Mouse (Mus musculus) embryonic facial prominence, embryonic 10.5 days (tissue): Measurements from ENCODE around the gene Tef. TPM values are rescaled to one million over a fixed set of nuclear protein-coding genes. Genes with fewer than 3 reads are reported as not detected.
A peak's percentile ranks its signal among the peaks of the same experiment; 100 is the strongest.

Source experiments
- DNase-seq: peaks from one replicate; pipeline ENCODE4 v3.0.0-alpha.2; 2017; ENCODE audit warnings: low spot score
- H3K27ac ChIP-seq: fragments of 300-500 bp; sonication (generic); replicated peaks from 2 replicates; pipeline ENCODE4 v1.5.1; 2016; ENCODE audit warnings: mild to moderate bottlenecking
- H3K27me3 ChIP-seq: fragments of 300-500 bp; sonication (generic); replicated peaks from 2 replicates; pipeline ENCODE4 v1.6.1; 2016; ENCODE audit warnings: low read depth, mild to moderate bottlenecking; ENCODE audit not compliant: poor library complexity, severe bottlenecking
- H3K36me3 ChIP-seq: fragments of 300-500 bp; sonication (generic); replicated peaks from 2 replicates; pipeline ENCODE4 v1.6.1; 2016; ENCODE audit warnings: mild to moderate bottlenecking, moderate library complexity
- H3K4me1 ChIP-seq: fragments of 300-500 bp; sonication (generic); 2 replicates; pipeline ENCODE4 v1.6.1; 2016
- H3K4me3 ChIP-seq: fragments of 300-500 bp; sonication (generic); 2 replicates; pipeline ENCODE4 v1.5.1; 2016; ENCODE audit warnings: mild to moderate bottlenecking, moderate library complexity
- H3K9me3 ChIP-seq: fragments of 300-500 bp; sonication (generic); 2 replicates; pipeline ENCODE4 v1.6.1; 2016; ENCODE audit warnings: mild to moderate bottlenecking
- WGBS: fragments of 180-500 bp; shearing (Covaris S2); methylation state at CpG from one replicate; pipeline ENCODE4 v1.1.7; 2016; 5-methylcytosine and 5-hydroxymethylcytosine counted together
- polyA plus RNA-seq: library from polyadenylated mRNA; unstranded; fragments of >200 nt; fragmentation: Nextera tagmentation; extraction: Ambion mirVana; gene quantifications from 2 replicates; pipeline ENCODE4 v1.2.1, GENCODE M21; 2016

Tef gene
- polyA plus RNA-seq, 1 experiment from 2014 or later: 15.9 TPM

DNA sequence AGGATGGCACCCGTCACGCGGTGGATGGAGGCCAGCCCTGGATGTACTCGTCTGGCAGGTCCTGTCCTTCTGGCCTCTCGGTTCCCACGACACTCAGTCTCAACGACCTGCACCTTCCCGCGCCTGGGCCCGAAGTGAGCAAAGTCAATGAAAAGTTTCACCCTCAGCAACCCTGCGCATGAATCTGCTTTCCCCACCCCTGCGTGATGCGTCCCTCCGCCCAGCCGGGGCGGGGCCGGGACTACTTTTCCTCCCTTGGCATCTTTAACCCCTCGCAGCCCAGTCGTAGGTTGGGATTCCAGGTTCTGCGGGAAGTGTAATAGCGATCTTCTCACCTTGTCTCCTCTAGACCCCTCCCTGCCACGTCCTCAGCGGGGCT lies 55.9 kb downstream of the Tef start:
- Histone ChIP-seq H3K4me3 (peak overlapping the region; percentile 89), H3K36me3 (peaks cover 21% of the 10 kb centered on the region), H3K9me3 (no peaks in the 10 kb centered on the region), H3K27ac (peak overlapping the region; percentile 93), H3K4me1 (peaks cover 37% of the 10 kb centered on the region), H3K27me3 (no peaks in the 10 kb centered on the region)
- DNase-seq: peak; percentile 94
- under 1% methylated on average over 23 of the region's 23 CpGs for WGBS

DNA sequence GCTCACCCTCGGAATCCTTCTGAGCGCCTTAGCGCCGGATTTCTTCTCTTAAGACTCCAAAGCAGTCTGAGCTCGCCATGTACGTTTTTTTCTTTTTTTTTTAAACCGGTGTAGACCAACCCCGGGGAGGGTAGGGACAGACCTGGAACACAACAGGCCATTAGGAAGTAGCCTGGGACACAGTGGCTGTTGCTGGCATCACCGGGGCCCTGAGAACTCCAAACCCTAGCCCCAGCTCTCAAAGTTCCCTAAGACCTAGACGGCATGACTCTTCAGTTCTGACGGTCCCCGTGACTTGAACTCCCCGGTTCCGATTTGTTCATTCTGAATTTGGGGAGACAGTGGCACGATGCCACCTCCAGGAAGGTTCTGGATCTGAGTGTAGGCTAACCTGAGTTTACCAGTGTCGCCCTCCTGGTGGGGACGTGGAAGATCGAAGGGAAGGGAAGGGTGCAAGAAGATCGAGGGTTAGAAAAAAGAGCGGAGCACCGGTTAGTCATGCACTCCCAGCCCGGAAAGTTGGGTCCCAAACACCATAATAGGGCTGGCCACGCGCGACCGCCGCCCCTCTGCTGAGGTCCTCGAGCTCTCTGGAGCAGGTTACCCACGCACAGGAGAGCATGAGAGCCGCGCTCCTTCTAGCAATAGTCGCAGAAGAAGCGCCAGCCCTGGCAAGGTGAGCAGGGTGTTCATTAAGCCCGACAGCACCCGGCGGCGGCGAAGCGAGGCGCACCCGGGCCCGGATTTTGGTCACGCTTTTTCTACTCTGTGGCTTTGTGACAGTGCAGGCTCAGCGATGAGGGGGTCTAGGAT lies 56.5 kb downstream of the Tef start, which contains the start of gene Tob2:
Gene Tob2 (minus strand): TSS at position 280 of the 813 bp plus-strand sequence.
- Histone ChIP-seq H3K36me3 (peaks cover 15% of the 10 kb centered on the region), H3K27ac (peak within 1 kb of the TSS; percentile 93), H3K4me1 (peaks cover 37% of the 10 kb centered on the region), H3K27me3 (no peaks in the 10 kb centered on the region), H3K4me3 (peak within 1 kb of the TSS; percentile 89), H3K9me3 (no peaks in the 10 kb centered on the region)
- under 1% methylated on average over 44 of the region's 44 CpGs for WGBS
- DNase-seq: peak; percentile 71

DNA sequence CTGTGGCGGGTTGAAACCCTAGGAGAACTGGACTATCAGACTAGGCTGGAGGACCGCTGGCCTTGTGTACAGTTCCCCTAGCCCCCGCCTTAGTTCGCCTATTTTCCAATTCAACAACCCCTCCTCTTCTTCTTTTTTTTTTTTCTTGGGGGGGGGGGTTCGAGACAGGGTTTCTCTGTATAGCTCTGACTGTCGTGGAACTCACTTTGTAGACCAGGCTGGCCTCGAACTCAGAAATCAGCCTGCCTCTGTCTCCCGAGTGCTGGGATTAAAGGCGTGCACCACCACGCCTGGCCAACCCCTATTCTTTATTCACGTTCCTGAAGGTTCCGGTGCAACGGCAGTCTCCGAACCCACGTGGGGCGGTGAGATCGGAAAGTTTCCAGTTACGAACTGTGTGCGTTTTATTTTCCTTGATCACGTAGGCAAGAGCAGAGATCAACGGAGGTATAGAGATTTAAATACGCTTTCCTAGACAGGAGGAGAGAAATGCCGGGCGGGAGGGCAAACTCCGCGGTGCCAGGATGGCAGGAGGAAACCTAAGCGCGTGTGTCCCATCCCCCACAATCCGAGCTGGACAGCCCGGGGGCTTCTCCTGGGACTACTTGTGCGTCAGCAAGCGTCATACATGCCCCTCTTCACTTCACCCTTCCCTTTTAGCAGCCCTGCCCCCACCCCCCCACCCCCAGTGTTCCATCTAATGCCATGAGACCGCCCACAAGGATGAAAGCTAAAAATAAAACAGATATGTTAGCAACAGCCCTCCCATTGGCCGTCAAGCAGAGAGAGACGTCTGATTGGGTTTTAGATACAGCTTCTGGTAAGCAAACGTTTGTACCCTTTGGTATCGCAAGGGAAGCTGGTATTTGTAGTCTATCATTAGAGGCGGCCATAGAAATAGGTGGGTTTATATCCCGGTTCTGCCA lies 57.4 kb downstream of the Tef start:
- Histone ChIP-seq H3K27ac (peak overlapping the region; percentile 93), H3K9me3 (no peaks in the 10 kb centered on the region), H3K4me3 (peak overlapping the region; percentile 89), H3K4me1 (peaks cover 37% of the 10 kb centered on the region), H3K36me3 (peaks cover 14% of the 10 kb centered on the region), H3K27me3 (no peaks in the 10 kb centered on the region)
- peak; percentile 93 for DNase-seq
- under 1% methylated on average over 39 of the region's 39 CpGs for WGBS

DNA sequence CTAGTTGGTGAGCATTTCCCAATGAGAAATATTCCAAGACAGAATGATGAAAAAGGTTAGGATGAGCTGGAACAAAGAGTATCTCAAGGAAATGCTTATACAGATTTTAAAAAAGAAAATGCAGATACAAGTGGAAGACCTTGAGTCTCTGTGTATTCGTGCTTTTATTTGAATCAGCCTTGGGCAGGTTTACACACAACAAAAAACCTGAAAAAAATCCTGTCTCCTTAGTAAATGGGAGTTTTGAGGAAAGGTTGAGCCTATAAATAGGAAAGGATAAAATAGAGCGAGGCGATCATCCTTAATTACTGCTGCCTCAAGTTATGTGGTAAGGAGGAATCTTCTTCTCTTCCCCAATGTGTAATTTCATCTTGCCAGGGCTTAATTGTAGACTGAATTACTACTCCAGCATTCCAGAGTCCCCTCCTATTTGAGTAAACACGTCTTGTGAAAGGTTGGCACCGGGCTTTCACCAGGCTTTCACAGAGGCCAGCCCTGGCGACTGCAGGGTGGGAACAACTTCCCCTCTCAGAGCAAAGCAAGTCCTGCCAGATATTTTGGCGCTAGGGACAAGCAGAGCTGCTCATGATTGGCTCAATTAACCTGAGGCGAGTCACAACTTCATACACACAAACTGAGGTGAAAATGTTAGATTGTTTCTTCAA lies 58.4 kb downstream of the Tef start:
- no peaks in the 10 kb centered on the region for H3K9me3 ChIP-seq
- peak overlapping the region; percentile 89 for H3K4me3 ChIP-seq
- DNase-seq: no peak
- H3K27me3 ChIP-seq: no peaks in the 10 kb centered on the region
- peaks cover 30% of the 10 kb centered on the region for H3K4me1 ChIP-seq
- H3K36me3 ChIP-seq: peaks cover 18% of the 10 kb centered on the region
- WGBS: 48% methylated on average over 8 of the region's 8 CpGs
- H3K27ac ChIP-seq: peak overlapping the region; percentile 93

DNA sequence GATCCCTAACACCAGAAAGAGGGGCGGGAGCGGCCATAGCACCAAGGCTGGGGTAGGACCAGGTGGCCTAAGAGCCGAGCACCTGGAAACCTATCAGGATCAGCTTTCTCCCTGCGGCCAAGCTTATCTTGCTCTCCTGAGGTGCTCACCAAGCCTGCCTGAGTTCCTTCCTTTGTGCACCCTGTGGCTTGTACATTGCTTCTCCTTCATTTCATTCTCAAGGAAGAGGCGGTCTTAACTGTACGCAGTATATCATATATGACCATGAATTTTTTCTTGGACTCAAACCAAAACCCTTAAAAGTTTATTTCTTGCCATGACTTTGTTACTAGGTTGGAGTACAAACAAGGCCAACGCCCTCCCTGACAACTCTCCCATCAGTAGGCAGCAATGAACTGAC lies 62.0 kb downstream of the Tef start:
- DNase-seq: no peak
- 90% methylated on average over 7 of the region's 7 CpGs for WGBS
- no peaks in the 10 kb centered on the region for H3K9me3 ChIP-seq
- H3K27ac ChIP-seq: no peak overlapping the region
- H3K4me3 ChIP-seq: no peak overlapping the region
- peaks cover 4% of the 10 kb centered on the region; the same call in 1 of the 2 replicates for H3K4me1 ChIP-seq
- H3K27me3 ChIP-seq: no peaks in the 10 kb centered on the region
- peaks cover 54% of the 10 kb centered on the region for H3K36me3 ChIP-seq

DNA sequence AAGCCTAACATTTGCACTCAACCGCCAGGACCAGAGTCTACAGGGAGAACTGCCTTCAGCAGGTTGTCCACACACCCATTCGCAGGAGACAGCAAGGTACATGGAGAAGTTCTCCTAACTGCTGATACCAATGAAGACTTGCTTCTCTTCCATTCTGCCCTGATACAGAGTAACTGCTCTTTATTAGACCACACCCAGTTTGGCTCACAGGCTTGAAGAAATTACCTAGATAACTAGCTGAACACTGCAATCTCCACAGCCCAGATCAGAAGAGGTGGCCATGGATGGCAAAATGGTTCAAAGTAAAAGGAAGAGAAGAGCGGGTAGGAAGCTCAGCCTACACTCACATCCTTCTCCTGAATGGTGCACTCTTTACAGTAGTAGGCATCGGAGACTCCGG lies 67.8 kb downstream of the Tef start:
- Histone ChIP-seq H3K4me3 (0 out of 2 replicates have a peak overlapping the region, but pooled peaks have one; percentile 3), H3K9me3 (no peaks in the 10 kb centered on the region), H3K27me3 (no peaks in the 10 kb centered on the region), H3K27ac (no peak overlapping the region), H3K4me1 (peaks cover 15% of the 10 kb centered on the region), H3K36me3 (peaks cover 59% of the 10 kb centered on the region)
- DNase-seq: no peak
- WGBS: 98% methylated on average over 5 of the region's 5 CpGs

DNA sequence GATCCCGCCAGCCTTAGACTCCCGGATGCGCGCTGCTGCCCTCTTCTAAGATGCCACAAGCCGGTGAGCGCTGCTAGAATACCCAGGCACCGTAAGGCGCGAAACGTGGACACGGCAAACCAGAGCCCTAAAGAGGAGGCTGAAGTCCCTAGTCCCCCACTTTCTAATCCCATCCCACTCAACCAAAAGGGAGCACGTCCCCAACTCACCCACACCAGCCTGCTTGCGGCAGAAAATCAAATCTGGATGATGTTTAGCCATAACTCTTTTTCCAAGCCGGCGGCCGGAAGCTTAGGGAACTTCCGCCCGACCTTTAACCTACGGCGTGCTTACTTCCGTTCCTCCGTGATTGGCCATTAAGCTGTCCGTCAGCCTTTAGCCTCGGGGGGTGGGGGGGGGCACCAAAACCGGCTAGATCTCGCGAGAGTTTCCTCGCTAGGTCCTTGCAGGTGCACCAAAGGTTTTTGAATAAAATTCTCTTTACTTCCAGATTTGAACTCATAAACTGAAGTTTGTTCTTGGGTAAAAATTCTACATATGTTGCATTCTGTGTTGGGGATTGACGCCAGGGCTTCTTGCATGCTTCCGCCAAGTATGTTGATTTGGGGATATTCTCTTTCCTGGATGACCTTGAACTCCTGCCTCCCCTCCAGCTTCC lies 69.5 kb downstream of the Tef start, which contains the start of gene Phf5a:
Gene Phf5a (minus strand): TSS at position 308 of the 658 bp plus-strand sequence.
- WGBS: under 1% methylated on average over 30 of the region's 30 CpGs
- Histone ChIP-seq H3K4me3 (peak within 1 kb of the TSS; percentile 99), H3K9me3 (no peaks in the 10 kb centered on the region), H3K27me3 (no peaks in the 10 kb centered on the region), H3K4me1 (peaks cover 15% of the 10 kb centered on the region), H3K27ac (peak within 1 kb of the TSS; percentile 95), H3K36me3 (peaks cover 41% of the 10 kb centered on the region)
- peak; percentile 96 for DNase-seq

DNA sequence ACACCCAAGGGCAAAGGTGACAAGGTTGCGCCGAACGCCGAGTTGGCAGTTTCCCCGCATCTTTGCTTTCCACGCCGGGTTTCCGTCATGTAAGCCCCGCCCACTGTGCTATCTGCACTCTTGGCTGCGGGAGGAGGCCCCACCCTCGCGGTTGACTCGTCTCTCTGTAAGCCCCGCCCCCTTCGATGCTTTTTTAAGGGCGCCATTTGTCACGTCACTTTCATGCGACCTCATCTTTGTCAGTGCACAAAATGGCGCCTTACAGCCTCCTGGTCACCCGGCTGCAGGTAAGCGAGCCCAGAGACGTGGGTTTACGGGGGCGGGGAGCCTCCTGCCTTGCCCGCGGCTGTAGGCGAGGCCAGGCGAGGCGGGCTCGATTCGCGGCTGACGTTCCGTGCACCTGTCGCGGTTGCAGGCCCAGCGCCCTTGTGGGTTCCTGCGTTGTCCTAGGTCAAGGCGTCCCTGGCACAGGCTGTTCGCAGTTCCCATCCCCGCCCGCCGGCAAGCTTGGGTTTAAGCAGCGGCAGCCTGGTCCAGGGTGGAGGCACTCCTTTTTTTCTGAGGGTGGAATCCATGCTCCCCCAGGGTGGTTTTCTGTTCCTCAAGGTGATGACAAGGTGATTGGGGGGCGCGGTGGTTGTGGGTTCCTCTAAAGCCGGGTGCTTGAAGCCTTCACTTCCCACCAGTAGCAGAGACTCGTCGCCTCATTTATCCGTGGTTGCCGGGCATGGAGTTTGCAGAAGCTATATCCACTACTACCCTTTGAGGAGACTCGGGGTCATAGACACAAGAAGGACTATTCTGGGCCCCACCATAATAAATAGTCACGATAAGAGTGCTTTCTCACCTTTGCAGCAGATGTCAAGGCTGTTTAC lies 70.3 kb downstream of the Tef start, which contains the start of gene Aco2:
Gene Aco2 (plus strand): TSS at position 48 of the 875 bp plus-strand sequence.
- under 1% methylated on average over 53 of the region's 53 CpGs for WGBS
- H3K27me3 ChIP-seq: no peaks in the 10 kb centered on the region
- peak within 1 kb of the TSS; percentile 95 for H3K27ac ChIP-seq
- H3K36me3 ChIP-seq: peaks cover 37% of the 10 kb centered on the region
- H3K9me3 ChIP-seq: no peaks in the 10 kb centered on the region
- H3K4me3 ChIP-seq: peak within 1 kb of the TSS; percentile 99
- peaks cover 15% of the 10 kb centered on the region for H3K4me1 ChIP-seq
- peak; percentile 97 for DNase-seq

Other genes starting within 250 kb of the Tef start
- gene Ep300, start 217.1 kb upstream of the Tef start, polyA plus RNA-seq: 20.5 and 20.6 TPM in 2 replicates
- gene L3mbtl2, start 138.5 kb upstream of the Tef start, polyA plus RNA-seq: 35.3 and 45.0 TPM in 2 replicates
- gene Chadl, start 105.1 kb upstream of the Tef start, polyA plus RNA-seq: 1.5 and 1.7 TPM in 2 replicates
- 50.3 and 52.0 TPM in 2 replicates for gene Zc3h7b, start 57.4 kb upstream of the Tef start, polyA plus RNA-seq
- 161 and 173 TPM in 2 replicates for gene Rangap1, start 56.9 kb upstream of the Tef start, polyA plus RNA-seq
- gene Tob2, start 56.4 kb downstream of the Tef start, polyA plus RNA-seq: 20.1 and 20.3 TPM in 2 replicates
- gene Phf5a, start 69.5 kb downstream of the Tef start, polyA plus RNA-seq: 260 and 267 TPM in 2 replicates
- gene Aco2, start 69.9 kb downstream of the Tef start, polyA plus RNA-seq: 153 TPM in 2 replicates
- 74.3 and 84.5 TPM in 2 replicates for gene Polr3h, start 123.8 kb downstream of the Tef start, polyA plus RNA-seq
- 8.1 and 8.5 TPM in 2 replicates for gene Csdc2, start 134.3 kb downstream of the Tef start, polyA plus RNA-seq
- 21.9 and 26.9 TPM in 2 replicates for gene Pmm1, start 158.5 kb downstream of the Tef start, polyA plus RNA-seq
- not detected in 2 replicates for gene 1700029P11Rik, start 178.1 kb downstream of the Tef start, polyA plus RNA-seq
- 100 and 104 TPM in 2 replicates for gene Xrcc6, start 185.4 kb downstream of the Tef start, polyA plus RNA-seq
- gene Desi1, start 231.4 kb downstream of the Tef start, polyA plus RNA-seq: 35.7 and 38.8 TPM in 2 replicates
- gene Snu13, start 245.2 kb downstream of the Tef start, polyA plus RNA-seq: 389 and 393 TPM in 2 replicates